Mouse (Mus musculus) testis, postnatal 14 days (tissue): Measurements from ENCODE around the gene Cdc34.
"Not testable (repeated sequence)": the region's sequence is repeated elsewhere in the genome, so short reads cannot be mapped to it uniquely, and the experiment has no call there.

Source experiments
- DNase-seq: peaks from one replicate; pipeline ENCODE4 v3.0.0; 2021; ENCODE audit warnings: low spot score

Cdc34 gene

DNA sequence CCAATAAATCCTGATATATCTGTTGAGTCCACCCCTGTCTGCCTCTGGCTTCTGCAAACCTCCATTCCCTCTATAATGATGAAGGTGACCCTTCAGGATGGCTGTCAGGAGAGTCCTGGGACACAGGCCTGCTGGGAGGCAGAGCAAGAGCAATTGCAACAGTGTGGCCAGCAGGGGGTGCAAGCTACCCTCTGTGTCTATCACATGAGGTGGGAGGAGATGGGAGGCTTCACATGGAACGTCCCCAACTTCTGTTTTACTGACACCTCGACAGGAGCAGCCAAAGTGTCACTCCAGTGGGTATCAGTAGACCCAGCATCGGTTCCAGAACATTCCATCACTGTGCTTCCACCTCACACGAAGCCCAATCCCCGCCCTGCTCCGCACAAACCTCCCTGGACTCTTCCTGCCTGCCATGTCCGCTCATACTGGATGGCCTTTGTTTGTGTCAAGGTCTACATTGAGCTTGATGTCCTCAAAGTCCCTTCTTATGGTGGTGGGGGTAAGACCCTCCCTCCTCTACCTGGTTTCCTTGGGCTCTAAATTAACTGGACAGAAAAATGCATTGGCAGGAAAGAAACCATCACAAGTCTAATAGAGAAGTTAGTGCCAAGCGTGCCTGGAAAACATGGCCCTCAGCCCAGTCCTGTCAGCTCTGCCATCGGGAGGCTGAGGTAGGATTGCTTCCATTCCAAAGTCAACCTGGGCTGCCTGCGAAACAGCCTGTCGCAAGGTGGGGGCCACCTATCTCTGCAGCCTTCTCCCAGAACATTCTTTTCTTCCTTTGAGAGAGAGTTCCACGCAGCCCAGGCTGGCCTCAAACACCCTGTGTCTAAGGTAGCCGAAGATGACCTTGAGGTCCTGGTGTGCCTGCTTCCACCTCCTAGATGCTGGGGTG lies 13.5 kb downstream of the Cdc34 start:
- peak; percentile 64 for DNase-seq

DNA sequence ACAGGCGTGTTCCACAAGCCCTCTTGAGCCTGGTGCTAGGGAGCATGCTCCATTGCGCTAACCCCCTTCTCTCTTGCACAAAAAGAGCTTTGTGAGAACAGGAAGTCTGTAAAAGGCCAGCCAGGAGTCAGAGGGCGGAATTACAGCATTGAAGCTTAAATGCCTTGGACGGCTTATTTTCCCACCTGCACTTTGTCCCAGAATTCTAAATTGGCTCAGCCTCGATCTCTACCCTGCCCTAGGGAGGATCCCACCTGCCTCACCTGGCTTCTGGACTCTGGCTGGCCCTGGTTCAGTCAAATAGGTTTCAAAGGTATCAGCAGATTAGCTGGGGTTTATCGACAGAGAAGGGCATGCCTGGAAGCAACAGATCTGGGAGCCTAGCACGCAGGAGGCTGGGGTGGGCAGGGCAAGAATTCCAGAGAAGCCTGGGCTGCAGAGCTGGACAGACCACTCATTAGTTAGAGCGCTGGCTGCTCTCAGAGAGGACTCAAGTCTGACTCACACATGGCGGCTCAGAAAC lies 14.2 kb downstream of the Cdc34 start:
- DNase-seq: no peak

DNA sequence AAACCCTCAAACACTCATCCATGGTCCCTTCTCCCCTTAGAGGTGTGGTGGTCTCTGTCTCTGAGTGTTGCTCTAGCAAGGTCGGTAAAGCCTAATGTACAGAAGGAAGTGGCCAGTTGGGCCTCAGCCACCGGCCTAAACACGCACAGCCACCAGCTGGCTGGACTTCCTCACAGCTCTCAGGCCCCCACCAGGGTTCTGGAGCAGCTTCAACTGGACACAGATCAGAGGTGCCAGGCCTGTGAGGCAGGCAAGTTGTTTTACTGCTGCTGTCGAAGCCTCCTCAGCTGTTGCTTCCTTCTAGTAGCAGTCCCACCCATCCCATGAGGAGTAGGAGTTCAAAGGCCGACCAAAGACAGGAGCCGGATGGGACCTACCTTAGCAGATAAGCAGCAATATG lies 15.9 kb downstream of the Cdc34 start:
- DNase-seq: no peak

DNA sequence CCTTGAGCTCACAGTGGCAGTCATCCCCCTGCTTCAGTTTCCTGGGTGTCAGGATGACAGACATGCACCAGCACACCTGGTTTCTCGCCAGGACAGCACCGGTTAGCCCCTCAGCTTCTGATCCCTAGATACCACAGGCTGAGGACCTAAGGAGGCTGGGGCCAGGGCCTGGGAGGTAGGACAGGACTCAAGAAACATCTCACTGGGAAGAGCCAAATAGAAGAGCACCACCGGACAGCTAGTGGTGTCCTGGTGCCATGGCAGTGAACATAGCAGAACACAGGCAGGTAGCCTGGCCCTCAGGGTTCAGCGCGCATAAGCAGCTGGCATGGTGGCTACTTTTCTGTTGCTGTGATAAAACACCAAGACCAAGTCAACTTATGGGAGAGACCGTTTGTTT lies 16.5 kb downstream of the Cdc34 start:
- no peak for DNase-seq

DNA sequence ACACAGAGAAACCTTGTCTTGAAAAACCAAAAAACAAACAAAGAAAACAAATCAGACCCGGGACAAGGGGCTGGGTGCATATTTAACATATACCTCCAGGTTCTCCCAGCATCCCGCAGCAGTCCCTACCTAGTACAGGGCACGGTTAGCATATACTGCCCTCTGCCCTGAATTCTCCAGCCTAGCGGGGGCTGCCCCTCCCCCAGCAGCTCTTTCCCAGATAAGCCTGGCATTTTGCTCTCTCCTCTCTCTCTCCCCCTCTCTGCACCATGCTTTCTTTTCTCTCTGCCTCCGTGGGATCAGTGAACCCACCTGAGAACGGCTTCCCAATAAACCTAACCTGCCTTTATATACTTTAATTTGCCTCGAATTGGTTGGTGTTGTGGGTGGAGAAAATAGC lies 18.7 kb downstream of the Cdc34 start:
- no peak for DNase-seq

DNA sequence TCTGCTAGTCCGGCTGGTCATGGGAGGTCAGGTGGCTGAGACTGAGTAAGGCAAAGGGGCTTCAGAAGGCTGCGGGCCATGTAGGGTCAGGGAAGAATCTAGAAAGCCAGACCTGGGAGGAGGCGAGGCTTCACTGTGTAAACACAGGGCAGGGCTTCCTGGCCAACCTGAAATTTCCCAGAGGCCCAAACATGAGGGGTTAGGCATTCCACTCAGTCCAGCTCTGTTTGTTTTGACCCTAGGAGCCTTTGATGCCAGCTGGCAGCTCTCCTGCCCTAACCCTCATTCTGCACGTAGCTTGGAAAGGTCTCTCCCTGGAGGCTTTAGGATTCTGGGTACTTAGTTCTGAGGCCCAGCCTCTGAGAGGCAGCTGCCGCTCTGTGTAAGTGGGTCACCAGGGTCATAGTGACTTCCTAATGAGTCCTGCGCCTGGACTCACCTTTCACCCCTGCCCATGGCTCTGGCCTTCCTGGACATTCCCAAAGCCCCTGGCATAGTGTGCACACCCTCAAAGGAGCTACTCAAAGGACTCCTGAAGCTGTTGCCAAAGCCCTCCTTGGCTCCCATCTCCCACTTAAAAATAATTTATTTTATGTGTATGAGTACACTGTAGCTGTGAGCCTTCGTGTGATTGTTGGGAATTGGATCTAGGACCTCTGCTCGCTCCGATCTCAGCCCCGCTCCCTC lies 19.6 kb downstream of the Cdc34 start:
- DNase-seq: no peak

DNA sequence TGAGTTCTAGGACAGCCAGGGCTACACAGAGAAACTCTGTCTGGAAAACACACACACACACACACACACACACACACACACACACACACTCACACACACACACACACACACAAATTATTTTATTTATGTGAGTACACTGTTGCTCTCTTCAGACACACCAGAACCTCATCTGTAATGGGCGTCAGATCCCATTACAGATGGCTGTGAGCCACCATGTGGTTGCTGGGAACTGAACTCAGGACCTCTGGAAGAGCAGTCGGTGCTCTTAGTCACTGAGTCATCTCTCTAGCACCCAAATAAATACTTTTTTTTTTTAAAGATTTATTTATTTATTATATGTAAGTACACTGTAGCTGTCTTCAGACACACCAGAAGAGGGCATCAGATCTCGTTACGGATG lies 21.0 kb downstream of the Cdc34 start:
- not testable (repeated sequence) for DNase-seq

DNA sequence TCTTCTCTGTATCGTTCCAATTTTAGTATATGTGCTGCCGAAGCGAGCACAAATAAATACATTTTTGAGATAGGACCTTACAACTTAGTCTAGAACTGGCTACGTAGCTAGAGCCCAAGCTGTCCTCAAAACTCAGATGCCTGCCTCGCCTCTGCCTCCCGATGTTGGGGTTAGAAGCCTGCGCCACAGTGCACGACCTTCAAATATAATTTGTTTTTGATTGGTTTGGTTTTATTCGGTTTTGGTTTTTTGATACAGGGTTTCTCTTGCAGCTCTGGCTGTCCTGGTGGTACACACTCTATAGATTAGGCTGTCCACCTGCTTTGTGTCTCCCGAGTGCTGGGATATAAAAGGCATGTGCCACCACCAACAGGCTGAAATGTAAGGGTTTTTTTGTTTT lies 21.5 kb downstream of the Cdc34 start:
- no peak for DNase-seq

DNA sequence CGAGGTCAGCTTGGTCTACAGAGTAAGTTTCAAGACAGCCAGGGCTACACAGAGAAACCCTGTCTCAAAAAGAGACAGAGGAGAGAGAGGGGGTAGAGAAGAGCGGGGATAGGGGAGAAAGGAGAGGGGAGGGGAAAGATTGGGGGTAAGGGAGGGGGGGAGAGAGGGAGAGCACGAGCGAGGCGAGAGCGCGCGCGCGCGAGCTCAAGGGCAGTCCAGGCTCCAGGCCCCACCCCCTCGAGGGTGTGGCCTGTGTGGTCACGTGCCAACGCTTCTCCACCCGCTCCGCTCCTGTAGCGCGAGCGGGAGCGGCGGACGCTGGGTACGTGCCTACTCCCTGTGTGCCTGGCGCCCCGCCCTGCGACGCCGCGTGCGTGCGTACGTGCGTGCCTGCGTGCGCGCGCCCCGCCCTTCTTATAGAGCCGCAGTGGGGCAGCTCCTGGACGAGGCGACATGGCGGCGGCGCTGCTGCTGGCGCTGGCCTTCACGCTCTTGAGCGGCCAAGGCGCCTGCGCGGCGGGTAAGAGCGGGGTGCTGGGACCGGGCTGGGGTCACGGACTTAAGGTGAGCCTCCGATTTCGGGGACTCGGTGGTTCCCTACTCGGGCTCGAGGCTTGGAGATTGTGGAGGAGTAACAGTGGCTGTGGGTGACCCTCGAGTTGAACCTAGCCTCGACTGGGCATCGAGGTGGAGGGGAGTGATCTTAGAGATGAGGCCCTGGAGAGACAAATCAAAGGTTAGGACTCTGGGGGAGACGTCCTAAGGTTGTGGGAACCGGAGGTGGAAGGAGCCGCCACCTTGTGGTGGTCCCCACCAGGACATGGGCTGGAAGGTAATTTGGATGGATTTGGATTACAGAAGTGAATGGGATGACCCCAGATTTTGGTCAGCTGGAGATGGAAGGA lies 22.3 kb downstream of the Cdc34 start, which contains the start of gene Bsg:
Bsg (plus strand) TSS at position 427 of the 905 bp plus-strand sequence.
- DNase-seq: peak; percentile 98

DNA sequence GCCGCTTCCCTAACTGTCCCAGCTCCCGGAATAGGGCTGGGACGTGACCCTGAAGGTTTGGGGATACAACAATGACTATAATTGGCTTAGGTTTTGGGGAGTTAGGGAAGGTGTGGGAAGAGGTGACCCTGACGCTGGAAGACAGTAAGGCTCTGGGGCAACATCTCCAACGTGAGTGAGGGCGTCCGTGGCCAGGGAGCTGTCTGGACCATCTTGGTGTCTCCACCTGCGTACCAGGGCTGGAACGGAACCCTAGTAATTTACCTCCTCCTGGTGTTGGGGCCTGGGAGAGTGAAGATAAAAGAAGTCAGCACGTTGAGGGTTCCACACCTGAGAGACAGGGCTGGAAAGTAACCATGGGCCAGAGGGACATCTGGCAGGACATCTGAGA lies 23.0 kb downstream of the Cdc34 start:
- no peak for DNase-seq

DNA sequence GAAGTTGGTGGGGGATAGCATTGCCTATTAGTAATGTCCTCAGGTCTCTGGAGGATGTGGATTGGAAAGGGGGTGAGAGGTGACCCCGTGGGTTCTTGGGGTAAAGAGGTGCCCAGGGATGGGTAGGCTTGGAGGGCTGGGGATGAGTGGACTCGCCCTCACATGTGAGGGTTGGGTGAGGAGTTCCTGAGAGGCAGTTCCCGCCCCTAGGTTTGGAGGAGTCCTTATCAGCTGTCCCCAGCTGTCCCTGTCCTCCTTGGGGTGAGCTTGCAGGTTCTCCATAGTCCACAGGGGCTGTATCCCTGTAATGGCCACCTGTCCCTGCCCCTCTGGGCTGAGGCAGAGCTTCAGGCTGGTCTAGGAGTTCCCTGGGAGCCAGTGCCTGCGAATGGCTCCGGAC lies 24.0 kb downstream of the Cdc34 start:
- no peak for DNase-seq

DNA sequence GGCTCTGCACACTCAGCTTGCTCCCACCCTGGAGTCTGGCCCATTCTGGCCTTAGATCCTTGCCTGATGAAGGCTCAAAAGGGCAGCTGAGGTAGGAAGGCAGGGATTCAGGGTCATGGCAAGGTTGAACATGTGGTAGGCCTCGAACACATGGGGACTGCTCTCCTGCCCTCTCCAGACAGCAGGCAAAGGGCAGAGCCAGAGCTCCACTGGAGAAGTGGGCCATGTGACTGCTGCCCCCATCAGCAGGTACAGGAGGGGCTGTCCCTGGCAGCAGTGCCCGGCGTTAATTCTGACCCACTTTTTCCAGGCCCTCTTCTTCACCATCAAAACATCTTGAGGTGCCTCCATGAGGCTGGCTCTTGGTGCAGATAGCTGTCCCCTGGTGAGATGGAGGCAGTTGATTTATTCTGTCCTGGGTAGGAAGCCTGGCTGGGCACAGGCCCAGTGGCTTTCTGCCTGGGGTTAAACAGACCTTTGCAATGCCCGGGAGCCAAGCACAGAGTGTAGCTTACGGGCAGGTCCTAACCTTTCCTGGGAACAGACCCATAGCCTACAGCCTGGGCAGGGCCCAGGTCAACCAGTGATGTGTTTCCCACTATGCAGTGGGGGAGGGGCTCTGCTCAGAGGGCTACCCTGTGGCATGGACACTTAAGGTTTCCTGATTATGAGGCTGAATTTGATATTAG lies 24.6 kb downstream of the Cdc34 start:
- no peak for DNase-seq

DNA sequence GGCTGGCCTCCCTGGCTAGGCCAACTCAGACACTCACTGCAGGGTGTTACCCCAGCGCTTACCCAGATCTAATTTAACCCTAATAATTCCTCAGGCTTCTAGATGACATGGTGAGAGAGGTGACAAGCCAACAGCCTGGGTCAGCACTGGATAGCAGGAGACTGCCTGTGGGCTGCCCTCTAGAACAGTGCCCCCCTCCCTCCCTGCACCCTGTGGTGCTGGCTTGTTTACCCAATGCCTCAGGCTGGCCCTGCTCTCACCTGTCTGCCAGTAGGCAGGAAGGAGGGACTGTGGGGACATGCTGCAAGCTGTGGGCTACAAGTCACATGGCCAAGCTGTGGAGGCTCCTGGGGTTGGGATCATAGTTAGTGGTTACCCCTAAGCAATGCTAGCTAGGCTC lies 25.2 kb downstream of the Cdc34 start:
- DNase-seq: no peak

DNA sequence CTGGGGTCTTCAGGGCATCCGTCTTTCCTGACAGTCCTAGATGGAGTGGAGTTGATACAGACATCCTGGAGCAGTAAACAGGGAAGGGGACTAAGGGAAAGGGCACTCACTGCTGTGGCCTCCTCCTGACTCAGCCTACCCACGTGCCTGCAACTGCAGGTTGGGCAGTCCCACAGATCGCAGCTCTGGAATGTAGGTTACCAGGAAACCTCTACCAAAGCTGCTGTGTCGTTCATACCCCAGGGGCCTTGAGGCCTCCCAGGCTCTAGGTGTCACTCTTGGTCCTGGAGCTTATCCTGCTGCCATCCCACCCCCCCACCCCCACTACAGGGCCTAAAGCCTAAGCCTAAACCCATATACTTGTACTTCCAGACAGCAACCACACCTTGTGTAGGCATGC lies 25.8 kb downstream of the Cdc34 start:
- no peak for DNase-seq

DNA sequence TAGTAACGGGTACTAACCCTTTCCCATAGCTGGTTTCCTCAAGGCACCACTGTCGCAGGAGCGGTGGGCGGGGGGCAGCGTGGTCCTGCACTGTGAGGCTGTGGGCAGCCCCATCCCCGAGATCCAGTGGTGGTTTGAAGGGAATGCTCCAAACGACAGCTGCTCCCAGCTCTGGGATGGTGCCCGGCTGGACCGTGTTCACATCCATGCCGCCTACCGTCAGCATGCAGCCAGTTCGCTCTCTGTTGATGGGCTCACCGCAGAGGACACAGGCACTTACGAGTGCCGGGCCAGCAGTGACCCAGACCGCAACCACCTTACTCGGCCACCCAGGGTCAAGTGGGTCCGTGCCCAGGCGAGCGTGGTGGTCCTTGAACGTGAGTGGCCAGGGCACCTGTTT lies 26.7 kb downstream of the Cdc34 start:
- no peak for DNase-seq

DNA sequence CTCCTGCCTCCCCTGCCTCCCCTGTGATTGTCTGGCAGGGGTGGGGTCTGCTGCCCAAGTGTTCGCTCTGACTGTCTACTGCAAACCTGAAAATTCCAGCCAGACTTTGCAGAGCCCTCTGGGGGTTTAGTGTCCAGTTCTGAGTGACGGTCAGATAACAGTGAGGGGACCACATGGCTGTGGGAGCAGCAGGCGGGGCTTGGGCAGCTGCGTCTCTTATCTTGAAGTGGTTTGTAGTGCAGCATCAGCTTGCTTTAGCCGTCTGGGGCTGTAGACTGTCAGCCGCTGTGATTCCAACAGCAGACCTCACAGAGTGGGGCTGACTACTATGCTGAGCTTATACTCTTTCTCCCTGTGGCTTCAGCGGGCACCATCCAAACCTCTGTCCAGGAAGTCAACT lies 27.3 kb downstream of the Cdc34 start:
- no peak for DNase-seq

DNA sequence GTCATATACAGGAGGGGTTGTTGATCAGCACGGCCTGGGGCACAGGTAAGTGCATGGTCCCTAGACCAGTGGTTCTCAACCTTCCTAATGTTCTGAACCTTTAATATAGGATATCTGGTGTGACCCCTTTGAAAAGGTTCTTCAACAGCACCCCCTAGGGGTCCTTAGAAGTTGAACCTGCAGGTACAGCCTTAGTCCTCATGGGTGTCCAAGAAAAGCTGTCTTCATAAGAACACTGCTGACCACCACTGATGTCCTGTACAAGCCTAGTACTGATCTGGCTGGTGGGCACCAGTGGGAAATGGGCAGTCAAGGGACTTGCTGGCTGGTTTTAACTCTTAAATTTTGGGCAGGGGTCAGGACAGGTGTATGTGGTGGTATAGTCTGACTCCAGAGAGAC lies 30.0 kb downstream of the Cdc34 start:
- no peak for DNase-seq

DNA sequence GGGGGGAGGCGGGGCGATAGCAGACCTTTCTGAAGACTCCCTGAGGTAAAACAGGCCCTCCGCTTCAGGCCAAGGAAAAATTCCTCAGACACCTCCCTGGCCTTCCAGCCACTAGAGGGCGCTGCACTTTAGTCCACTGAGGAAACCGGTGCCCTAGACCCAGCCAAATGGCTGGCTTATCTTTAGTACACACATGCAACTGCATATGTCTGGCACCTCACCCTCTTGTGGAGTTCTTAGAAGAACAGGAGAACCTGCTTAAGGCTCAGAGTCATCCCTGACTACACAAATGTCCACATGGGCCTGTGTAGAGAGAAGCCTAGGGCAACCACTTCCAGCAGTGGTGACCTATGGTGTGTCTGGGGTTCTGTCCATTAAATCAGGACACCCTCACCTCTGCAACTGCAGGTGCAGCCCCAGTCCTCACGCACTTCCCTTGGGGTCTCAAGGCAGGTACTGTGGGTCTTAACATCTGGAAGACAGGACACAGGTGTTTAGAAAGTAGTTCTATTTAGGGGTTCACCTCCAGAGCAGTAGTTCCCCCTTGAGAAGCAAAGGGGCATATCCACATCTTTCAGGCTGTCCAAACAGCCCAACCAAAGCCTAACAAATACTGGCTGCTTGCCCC lies 30.6 kb downstream of the Cdc34 start:
- peak; percentile 59 for DNase-seq

DNA sequence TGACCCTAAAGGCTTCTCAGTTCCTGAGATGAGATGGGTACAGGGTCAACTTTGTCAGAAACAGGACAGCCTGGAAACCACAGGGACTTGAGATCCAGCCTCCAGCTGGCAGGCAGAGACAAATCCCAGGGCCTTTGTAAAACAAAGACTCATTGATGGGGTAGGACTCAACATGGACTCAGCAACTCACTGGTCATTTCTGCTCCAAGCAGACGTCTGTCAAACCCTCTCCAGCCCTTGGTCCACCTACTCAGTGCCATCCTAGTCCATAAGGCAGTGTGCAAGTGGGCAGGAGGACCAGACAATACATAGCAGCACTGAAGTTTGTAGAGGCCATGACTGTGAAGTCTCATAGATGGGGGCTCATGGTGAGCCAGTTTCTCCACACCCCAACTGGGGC lies 31.2 kb downstream of the Cdc34 start:
- DNase-seq: no peak

DNA sequence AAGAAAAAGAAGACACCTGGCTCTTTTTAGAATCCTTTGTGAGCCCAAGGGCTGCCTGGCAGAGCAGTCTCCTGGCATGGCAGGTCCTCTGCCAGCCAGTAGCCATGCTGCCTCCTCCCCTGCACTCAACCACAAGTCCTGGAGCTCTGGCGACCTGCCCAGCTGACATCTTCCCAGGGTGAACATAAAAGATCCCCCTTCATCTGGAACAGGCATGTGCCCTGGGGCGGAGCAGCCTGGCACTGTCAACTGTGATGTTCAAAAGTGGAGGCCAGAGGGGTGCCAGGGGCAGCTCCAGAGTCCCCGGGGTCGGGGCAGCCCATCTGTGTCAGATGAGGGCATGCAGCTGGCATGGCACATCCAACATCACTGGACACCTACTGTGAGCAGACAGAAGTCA lies 33.0 kb downstream of the Cdc34 start:
- DNase-seq: no peak
